Mouse (Mus musculus) hindbrain, embryonic 16.5 days (tissue): ENCODE measurements around the gene Eif2d. TPM values are rescaled to one million over a fixed set of nuclear protein-coding genes. Genes with fewer than 3 reads are reported as not detected.

Experiments
- ATAC-seq: fragments of 200-750 bp; cut with Nextera tagmentation; 2 replicates; pipeline ENCODE4 v1.8.0; 2017; ENCODE audit warnings: moderate TSS enrichment, moderate library complexity
- H3K27ac ChIP-seq: fragments of 300-500 bp; sonication (generic); 2 replicates; pipeline ENCODE4 v1.5.1; 2014; ENCODE audit warnings: low read depth, mild to moderate bottlenecking, control low read depth, low read length, moderate library complexity
- H3K27me3 ChIP-seq: fragments of 300-500 bp; sonication (generic); replicated peaks from 2 replicates; pipeline ENCODE4 v1.6.1; 2014; ENCODE audit warnings: low read length; ENCODE audit not compliant: control insufficient read depth, insufficient read depth
- H3K36me3 ChIP-seq: fragments of 300-500 bp; sonication (generic); 2 replicates; pipeline ENCODE4 v1.6.1; 2014; ENCODE audit warnings: mild to moderate bottlenecking, low read length, moderate library complexity, mixed read lengths; ENCODE audit not compliant: control insufficient read depth, insufficient read depth
- H3K4me1 ChIP-seq: fragments of 300-500 bp; sonication (generic); 2 replicates; pipeline ENCODE4 v1.6.1; 2014; ENCODE audit warnings: low read depth, low read length; ENCODE audit not compliant: control insufficient read depth, insufficient read depth
- H3K4me2 ChIP-seq: fragments of 300-500 bp; sonication (generic); 2 replicates; pipeline ENCODE4 v1.6.1; 2014; ENCODE audit warnings: mild to moderate bottlenecking, low read length, control low read depth, moderate library complexity
- H3K4me3 ChIP-seq: fragments of 300-500 bp; sonication (generic); 2 replicates; pipeline ENCODE4 v1.5.1; 2014; ENCODE audit warnings: mild to moderate bottlenecking, low read length, control low read depth, moderate library complexity
- H3K9ac ChIP-seq: fragments of 300-500 bp; sonication (generic); 2 replicates; pipeline ENCODE4 v1.6.1; 2014; ENCODE audit warnings: low read depth, mild to moderate bottlenecking, control low read depth, low read length, moderate library complexity
- H3K9me3 ChIP-seq: fragments of 300-500 bp; sonication (generic); 2 replicates; pipeline ENCODE4 v1.6.1; 2014; ENCODE audit warnings: mild to moderate bottlenecking, low read length, moderate library complexity; ENCODE audit not compliant: control insufficient read depth
- WGBS: fragments of 180-500 bp; shearing (Covaris S2); extraction: QIAGEN DNeasy Blood & Tissue Kit; methylation state at CpG from one replicate; pipeline ENCODE4 v1.1.7; 2014; 5-methylcytosine and 5-hydroxymethylcytosine counted together
- polyA plus RNA-seq: library from polyadenylated mRNA; unstranded; fragments of >200 nt; fragmentation: Nextera tagmentation; extraction: Ambion mirVana; gene quantifications from 2 replicates; pipeline ENCODE4 v1.2.1, GENCODE M21; 2015

Eif2d gene
- polyA plus RNA-seq, 1 experiment from 2014 or later: 50.5 TPM

DNA sequence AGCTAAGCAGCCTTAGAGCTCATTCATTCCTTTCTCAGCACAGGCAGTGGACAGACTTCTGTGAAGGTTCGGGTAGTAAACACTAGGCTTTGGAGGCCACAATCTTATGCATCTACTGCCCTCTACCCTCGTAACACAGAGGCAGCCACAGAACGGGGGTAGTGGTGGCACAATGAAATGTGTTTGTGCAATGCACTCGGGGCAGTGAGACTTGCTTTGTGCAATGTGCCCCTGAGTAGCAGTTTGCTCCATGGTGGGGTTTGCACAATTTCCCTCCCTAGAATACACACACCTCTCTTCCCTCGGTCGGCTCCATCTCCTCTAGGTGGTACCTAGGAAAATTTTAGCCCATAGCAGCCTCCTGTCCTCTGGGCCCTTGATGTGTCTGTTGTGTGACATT, 34.0 kb downstream of the Eif2d start:
- no peak for ATAC-seq
- Histone ChIP-seq H3K4me2 (no peak overlapping the region), H3K9me3 (no peaks in the 10 kb centered on the region), H3K36me3 (no peaks in the 10 kb centered on the region), H3K27me3 (no peaks in the 10 kb centered on the region), H3K4me1 (no peaks in the 10 kb centered on the region), H3K4me3 (no peak overlapping the region), H3K27ac (no peak overlapping the region), H3K9ac (no peak overlapping the region)
- 83% methylated on average over 6 of the region's 6 CpGs for WGBS

DNA sequence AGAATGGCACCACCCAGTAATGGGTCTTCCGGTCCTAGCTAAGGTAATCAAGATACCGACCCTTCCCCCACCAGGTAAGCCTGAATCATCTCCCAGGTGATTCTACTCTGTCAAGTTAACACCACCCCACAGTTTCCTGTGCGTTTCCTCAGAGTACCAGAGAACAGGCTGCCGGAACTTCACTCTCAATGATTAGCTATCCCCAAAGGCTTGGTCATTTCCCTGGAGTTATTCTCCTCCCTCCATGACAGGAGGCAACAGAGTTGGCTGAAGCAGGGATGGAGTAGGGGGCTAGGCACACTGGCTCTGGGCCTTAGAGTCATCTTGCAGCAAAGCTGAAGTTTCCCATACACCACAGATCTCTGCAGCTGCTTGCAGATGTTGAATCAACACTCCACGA, 34.9 kb downstream of the Eif2d start:
- no peak overlapping the region for H3K9ac ChIP-seq
- H3K4me1 ChIP-seq: no peaks in the 10 kb centered on the region
- 95% methylated on average over 5 of the region's 5 CpGs for WGBS
- no peak for ATAC-seq
- H3K4me3 ChIP-seq: no peak overlapping the region
- no peaks in the 10 kb centered on the region for H3K9me3 ChIP-seq
- no peak overlapping the region for H3K4me2 ChIP-seq
- no peaks in the 10 kb centered on the region for H3K36me3 ChIP-seq
- H3K27me3 ChIP-seq: no peaks in the 10 kb centered on the region
- no peak overlapping the region for H3K27ac ChIP-seq

GRCm38 (mm10) chr1:131188655-131189054, 35.7 kb downstream of the Eif2d start:
- Histone ChIP-seq H3K4me1 (no peaks in the 10 kb centered on the region), H3K27me3 (no peaks in the 10 kb centered on the region), H3K27ac (no peak overlapping the region), H3K4me3 (no peak overlapping the region), H3K9me3 (no peaks in the 10 kb centered on the region), H3K4me2 (no peak overlapping the region), H3K36me3 (no peaks in the 10 kb centered on the region), H3K9ac (no peak overlapping the region)
- no peak for ATAC-seq
- 91% methylated on average over 5 of the region's 5 CpGs for WGBS

DNA sequence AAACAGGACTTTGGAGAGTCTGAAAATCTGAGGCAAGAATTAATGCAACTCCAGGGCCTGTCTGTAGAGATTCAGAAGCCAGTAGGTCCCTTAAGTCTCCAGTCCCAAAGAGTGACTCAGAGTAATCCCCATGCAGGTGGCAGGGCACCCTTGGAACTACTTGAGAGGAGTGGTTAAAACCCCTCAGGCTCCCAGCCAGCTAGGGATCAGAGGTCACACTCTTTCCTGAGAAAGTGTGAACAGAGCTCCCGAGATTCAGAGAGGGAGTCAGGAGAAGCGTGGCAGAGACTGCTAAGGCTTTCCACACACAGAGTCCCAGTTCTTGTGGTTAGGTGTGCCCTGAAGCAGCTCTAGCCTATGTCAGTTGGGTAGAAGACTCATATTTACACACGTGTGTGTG, 40.8 kb downstream of the Eif2d start:
- Histone ChIP-seq H3K36me3 (no peaks in the 10 kb centered on the region), H3K9me3 (no peaks in the 10 kb centered on the region), H3K4me1 (no peaks in the 10 kb centered on the region), H3K4me2 (no peak overlapping the region), H3K27ac (no peak overlapping the region), H3K9ac (no peak overlapping the region), H3K4me3 (no peak overlapping the region), H3K27me3 (no peaks in the 10 kb centered on the region)
- WGBS: 60% methylated on average over 3 of the region's 3 CpGs
- ATAC-seq: no peak

DNA sequence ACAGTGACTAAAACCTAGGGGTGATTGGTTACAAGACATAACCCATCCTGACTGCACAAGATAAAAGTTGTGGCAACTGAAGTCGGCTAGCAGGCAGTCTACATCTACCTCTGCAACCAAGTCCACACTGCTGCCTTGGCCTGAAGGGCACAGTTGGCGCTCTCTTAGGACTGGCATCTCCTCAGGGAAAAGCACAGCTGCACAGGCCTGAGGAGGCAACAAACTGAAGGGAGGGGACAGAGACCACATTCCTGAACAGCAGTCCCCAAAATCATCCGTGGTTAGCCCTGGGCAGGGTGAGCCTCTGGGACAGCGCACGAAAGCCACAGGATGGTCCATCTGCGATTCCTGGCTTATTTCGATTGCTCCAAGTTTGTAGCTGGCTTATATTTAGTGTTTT, 42.7 kb downstream of the Eif2d start:
- H3K4me1 ChIP-seq: no peaks in the 10 kb centered on the region
- no peaks in the 10 kb centered on the region for H3K27me3 ChIP-seq
- no peak overlapping the region for H3K27ac ChIP-seq
- H3K4me2 ChIP-seq: no peak overlapping the region
- no peaks in the 10 kb centered on the region for H3K36me3 ChIP-seq
- WGBS: 86% methylated on average over 7 of the region's 7 CpGs
- H3K4me3 ChIP-seq: no peak overlapping the region
- H3K9me3 ChIP-seq: no peaks in the 10 kb centered on the region
- no peak for ATAC-seq
- H3K9ac ChIP-seq: no peak overlapping the region

- H3K9me3 ChIP-seq: no peaks in the 10 kb centered on the region
- H3K4me2 ChIP-seq: no peak overlapping the region
- ATAC-seq: no peak
- H3K4me1 ChIP-seq: no peaks in the 10 kb centered on the region
- 61% methylated on average over 2 of the region's 2 CpGs for WGBS
- no peaks in the 10 kb centered on the region for H3K27me3 ChIP-seq
- no peak overlapping the region for H3K4me3 ChIP-seq
- H3K9ac ChIP-seq: no peak overlapping the region
- H3K27ac ChIP-seq: no peak overlapping the region
- no peaks in the 10 kb centered on the region for H3K36me3 ChIP-seq
These were observed 43.1 kb downstream of the Eif2d start for GRCm38 (mm10) chr1:131196107-131196506.

GRCm38 (mm10) chr1:131198417-131198960, 45.5 kb downstream of the Eif2d start:
- H3K27ac ChIP-seq: no peak overlapping the region
- H3K27me3 ChIP-seq: no peaks in the 10 kb centered on the region
- H3K9me3 ChIP-seq: no peaks in the 10 kb centered on the region
- no peaks in the 10 kb centered on the region for H3K36me3 ChIP-seq
- no peak overlapping the region for H3K4me2 ChIP-seq
- no peak overlapping the region for H3K4me3 ChIP-seq
- 82% methylated on average over 9 of the region's 9 CpGs for WGBS
- no peak overlapping the region for H3K9ac ChIP-seq
- ATAC-seq: no peak
- no peaks in the 10 kb centered on the region for H3K4me1 ChIP-seq

- H3K27me3 ChIP-seq: no peaks in the 10 kb centered on the region
- no peak overlapping the region for H3K4me3 ChIP-seq
- H3K9ac ChIP-seq: no peak overlapping the region
- H3K27ac ChIP-seq: no peak overlapping the region
- H3K9me3 ChIP-seq: no peaks in the 10 kb centered on the region
- no peak for ATAC-seq
- no peaks in the 10 kb centered on the region for H3K36me3 ChIP-seq
- 87% methylated on average over 18 of the region's 18 CpGs for whole genome bisulfite sequencing
- no peak overlapping the region for H3K4me2 ChIP-seq
- H3K4me1 ChIP-seq: no peaks in the 10 kb centered on the region
These were observed 46.3 kb downstream of the Eif2d start for GRCm38 (mm10) chr1:131199118-131199821.

DNA sequence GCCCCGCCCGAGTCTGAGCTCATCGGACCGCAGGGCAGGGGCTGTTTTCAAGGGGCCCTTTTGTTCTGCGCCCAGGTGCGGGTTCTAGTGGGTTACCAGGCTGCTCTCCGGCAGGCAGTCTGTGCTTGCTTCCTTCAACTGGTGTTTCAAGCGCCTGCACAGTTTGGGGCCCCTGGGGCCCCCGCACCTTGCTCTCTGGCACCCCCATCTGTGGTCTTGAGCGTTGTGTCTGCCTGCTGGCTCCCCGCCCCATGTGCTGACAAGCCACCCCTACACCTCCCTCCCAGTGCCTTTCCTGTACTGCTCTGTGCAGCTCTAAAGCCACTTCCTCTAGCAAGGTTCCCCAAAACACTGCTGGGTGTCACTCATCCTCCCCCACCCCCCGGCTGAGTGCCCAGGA, 47.0 kb downstream of the Eif2d start:
- Histone ChIP-seq H3K27ac (no peak overlapping the region), H3K27me3 (no peaks in the 10 kb centered on the region), H3K4me3 (no peak overlapping the region), H3K4me1 (no peaks in the 10 kb centered on the region), H3K36me3 (no peaks in the 10 kb centered on the region), H3K4me2 (no peak overlapping the region), H3K9me3 (no peaks in the 10 kb centered on the region), H3K9ac (no peak overlapping the region)
- 63% methylated on average over 12 of the region's 12 CpGs for WGBS
- no peak for ATAC-seq
